Mouse (Mus musculus): ENCODE results near the gene C130074G19Rik. TPM values are rescaled to one million over a fixed set of nuclear protein-coding genes. Genes with fewer than 3 reads are reported as not detected.

Gene C130074G19Rik
- polyA plus RNA-seq, 1 experiment = 45.1 TPM

DNA sequence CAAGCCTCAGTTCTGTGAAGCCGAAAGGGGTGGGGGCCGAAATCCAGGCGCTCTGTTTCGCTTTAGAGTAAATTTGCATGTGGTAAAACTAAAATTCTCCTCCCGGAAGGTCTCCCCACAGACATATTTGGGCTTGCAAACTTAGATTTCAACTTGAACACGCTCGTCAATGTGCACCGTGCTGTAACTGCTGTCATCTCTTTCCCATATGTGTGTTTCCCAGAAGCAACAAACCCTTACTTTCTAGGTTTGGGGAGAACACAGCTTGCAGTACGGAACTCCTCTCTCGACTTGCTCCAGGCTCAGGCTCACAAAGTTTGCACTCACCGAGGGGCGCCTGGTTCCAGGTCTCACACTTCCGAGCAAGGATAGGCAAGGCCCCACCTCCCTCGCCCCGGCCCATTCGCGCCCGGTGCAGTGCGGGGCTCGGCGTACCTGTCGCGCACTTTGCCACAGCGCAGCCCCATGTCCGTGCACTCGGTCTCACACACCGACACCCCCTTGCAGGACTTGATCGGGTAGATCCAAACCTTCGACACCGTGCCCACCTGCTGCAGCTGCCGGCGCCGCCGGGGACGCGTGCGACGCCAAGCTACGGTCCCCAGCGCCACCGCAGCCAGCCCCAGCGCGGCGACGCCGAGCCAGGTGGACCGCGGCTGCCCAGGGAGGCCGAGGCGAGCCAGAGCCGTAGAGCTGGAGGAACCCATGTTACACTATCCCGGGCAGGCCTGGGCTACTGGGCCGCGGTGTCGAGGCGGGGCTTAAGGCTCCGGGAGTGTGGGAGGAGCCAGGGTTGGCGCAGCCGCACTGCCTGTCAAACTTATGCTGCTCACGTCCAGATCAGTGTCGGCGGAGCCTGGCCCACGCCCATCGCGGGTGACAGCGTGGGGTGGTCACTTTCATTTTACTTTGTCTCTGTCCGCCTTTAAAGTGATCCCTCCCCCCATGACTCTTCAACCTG, 37.6 kb downstream of the C130074G19Rik start:
- peak overlapping the region; percentile 88 for H3K4me3 ChIP-seq (ENCODE audit: low read depth, low read length)
- H3K27ac ChIP-seq (ENCODE audit: insufficient read depth, low read depth, low read length) = peak overlapping the region; percentile 84
- H3K4me1 ChIP-seq (ENCODE audit: control insufficient read depth, insufficient read depth, insufficient read length, low read length) = peaks cover 4% of the 10 kb centered on the region
- peaks cover 10% of the 10 kb centered on the region for H3K36me3 ChIP-seq (ENCODE audit: control insufficient read depth, insufficient read depth, low read length)
- WGBS = under 1% methylated on average over 67 of the region's 67 CpGs
- TF ChIP-seq POLR2A (IDR thresholded peaks at IDR 0.05; ENCODE audit: low read depth, low read length) (peak; percentile 98), CTCF (IDR thresholded peaks at IDR 0.05; ENCODE audit: extremely low read depth, insufficient read length, insufficient replicate concordance, low read depth, low read length) (no peak)
- no peaks in the 10 kb centered on the region for H3K27me3 ChIP-seq (ENCODE audit: control insufficient read depth, insufficient read depth, low read length)

DNA sequence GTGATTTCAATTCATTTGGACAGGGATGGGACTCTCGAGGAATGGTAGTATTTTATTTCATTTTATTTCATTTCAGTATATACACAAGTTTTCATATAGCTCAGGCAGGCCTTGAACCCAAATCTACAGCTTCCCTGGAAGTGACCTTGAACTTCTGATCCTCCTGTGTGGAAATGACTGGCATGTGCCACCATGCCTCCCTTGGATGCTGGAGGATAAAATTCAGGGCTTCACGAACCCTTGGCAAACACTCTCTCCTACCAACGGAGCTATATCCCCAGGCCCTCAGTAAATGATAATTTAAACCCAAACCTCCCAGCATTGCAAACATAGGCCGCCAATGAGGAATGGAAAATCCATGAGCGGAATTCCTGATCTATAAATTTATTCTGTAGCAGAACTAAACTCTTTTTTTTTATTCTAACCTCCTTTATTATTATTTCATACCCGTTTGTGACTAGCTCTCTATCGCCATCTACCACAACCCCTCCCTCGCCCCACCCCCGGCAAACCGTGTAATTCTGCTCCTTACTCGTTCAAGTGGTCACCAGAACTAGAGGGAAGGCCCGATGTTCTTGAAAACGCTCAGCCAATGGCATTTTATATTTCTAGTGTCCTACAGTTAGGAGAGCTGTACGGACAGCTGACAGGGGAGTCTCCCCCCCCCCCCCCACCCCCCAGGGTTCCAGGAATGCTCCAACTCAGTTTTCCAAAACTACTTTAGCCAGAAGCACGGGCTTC, 38.5 kb downstream of the C130074G19Rik start:
- 6% methylated on average over 15 of the region's 15 CpGs for WGBS
- Histone ChIP-seq H3K36me3 (ENCODE audit: control insufficient read depth, insufficient read depth, low read length) (peaks cover 18% of the 10 kb centered on the region), H3K27ac (ENCODE audit: insufficient read depth, low read depth, low read length) (peak overlapping the region; percentile 85), H3K27me3 (ENCODE audit: control insufficient read depth, insufficient read depth, low read length) (no peaks in the 10 kb centered on the region), H3K4me3 (ENCODE audit: low read depth, low read length) (peak overlapping the region; percentile 88), H3K4me1 (ENCODE audit: control insufficient read depth, insufficient read depth, insufficient read length, low read length) (peaks cover 12% of the 10 kb centered on the region)
- TF ChIP-seq POLR2A (IDR thresholded peaks at IDR 0.05; ENCODE audit: low read depth, low read length) (no peak), CTCF (IDR thresholded peaks at IDR 0.05; ENCODE audit: extremely low read depth, insufficient read length, insufficient replicate concordance, low read depth, low read length) (peak; percentile 39; the same call in 1 of the 2 replicates)

DNA sequence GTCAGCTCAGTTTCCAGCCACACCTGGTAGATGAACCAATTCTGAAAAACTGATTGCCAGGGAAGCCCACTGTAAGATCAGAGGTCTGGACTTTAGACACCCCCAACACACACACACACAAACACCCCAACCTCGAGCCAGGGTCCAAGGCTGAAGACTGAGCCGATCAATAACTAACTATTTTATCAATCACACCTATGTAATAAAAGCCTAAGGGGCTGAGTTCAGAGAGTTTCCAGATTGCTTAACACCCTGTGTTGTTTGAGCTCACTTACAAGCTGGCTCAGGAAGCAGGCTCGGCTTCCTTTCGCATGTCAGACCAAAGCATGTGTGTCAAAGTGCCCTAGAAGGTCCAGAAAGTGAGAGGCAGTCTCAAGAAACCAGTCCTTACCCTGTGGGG, 45.4 kb downstream of the C130074G19Rik start:
- no peak for TF ChIP-seq CTCF (IDR thresholded peaks at IDR 0.05; ENCODE audit: extremely low read depth, insufficient read length, insufficient replicate concordance, low read depth, low read length)
- TF ChIP-seq POLR2A (IDR thresholded peaks at IDR 0.05; ENCODE audit: low read depth, low read length) = no peak
- no peaks in the 10 kb centered on the region for H3K27me3 ChIP-seq (ENCODE audit: control insufficient read depth, insufficient read depth, low read length)
- 27% methylated on average over 4 of the region's 4 CpGs for WGBS
- peaks cover 56% of the 10 kb centered on the region for H3K36me3 ChIP-seq (ENCODE audit: control insufficient read depth, insufficient read depth, low read length)
- H3K27ac ChIP-seq (ENCODE audit: insufficient read depth, low read depth, low read length) = peak overlapping the region; percentile 96
- peaks cover 32% of the 10 kb centered on the region; the same call in 1 of the 2 replicates for H3K4me1 ChIP-seq (ENCODE audit: control insufficient read depth, insufficient read depth, insufficient read length, low read length)
- H3K4me3 ChIP-seq (ENCODE audit: low read depth, low read length) = no peak overlapping the region

DNA sequence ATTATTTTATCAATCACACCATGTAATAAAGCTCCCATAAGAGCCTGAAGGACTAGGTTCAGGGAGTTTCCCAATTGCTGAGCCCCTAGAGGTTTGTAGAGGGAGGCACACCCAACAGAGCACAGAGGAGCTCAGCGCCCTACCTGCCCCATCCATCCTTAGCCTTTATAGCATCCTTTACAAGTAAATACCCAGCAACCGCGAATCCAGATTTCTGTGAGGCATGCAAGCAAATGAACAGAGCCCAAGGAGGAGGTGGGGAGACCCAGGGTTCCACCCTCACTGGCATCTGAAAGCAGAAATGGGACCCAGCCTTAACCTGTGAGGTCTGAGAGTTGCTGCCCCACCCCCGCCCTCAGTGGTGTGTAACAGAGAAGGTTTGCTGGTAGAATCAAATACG, 46.7 kb downstream of the C130074G19Rik start:
- TF ChIP-seq CTCF (IDR thresholded peaks at IDR 0.05; ENCODE audit: extremely low read depth, insufficient read length, insufficient replicate concordance, low read depth, low read length) (no peak), POLR2A (IDR thresholded peaks at IDR 0.05; ENCODE audit: low read depth, low read length) (no peak)
- peaks cover 66% of the 10 kb centered on the region for H3K36me3 ChIP-seq (ENCODE audit: control insufficient read depth, insufficient read depth, low read length)
- H3K4me3 ChIP-seq (ENCODE audit: low read depth, low read length) = no peak overlapping the region
- peak overlapping the region; percentile 58 for H3K27ac ChIP-seq (ENCODE audit: insufficient read depth, low read depth, low read length)
- no peaks in the 10 kb centered on the region for H3K27me3 ChIP-seq (ENCODE audit: control insufficient read depth, insufficient read depth, low read length)
- 70% methylated on average over 5 of the region's 5 CpGs for WGBS
- peaks cover 32% of the 10 kb centered on the region; the same call in 1 of the 2 replicates for H3K4me1 ChIP-seq (ENCODE audit: control insufficient read depth, insufficient read depth, insufficient read length, low read length)

DNA sequence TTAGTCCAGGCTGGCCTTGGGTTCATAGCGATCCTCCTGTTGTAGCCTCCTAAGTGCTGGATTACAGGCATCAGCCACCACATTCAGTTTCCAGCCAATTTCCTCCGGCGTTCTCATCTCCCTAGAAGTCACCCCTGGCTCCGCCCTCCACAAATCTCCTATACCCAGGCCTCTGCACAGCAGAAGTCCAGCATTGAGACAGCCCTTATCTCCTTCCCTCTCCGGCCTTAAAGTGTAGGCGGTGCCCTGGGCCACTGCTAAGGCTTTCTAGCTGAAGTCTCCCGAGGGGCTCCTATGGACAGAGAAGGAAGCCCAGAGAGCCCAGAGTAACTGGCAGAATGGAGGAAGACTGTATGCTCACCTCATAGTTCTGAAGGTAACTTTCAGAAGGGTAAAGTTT, 49.5 kb downstream of the C130074G19Rik start:
- Histone ChIP-seq H3K4me3 (ENCODE audit: low read depth, low read length) (no peak overlapping the region), H3K4me1 (ENCODE audit: control insufficient read depth, insufficient read depth, insufficient read length, low read length) (peaks cover 28% of the 10 kb centered on the region; the same call in 1 of the 2 replicates), H3K27ac (ENCODE audit: insufficient read depth, low read depth, low read length) (no peak overlapping the region), H3K36me3 (ENCODE audit: control insufficient read depth, insufficient read depth, low read length) (peaks cover 67% of the 10 kb centered on the region), H3K27me3 (ENCODE audit: control insufficient read depth, insufficient read depth, low read length) (no peaks in the 10 kb centered on the region)
- WGBS = 83% methylated on average over 7 of the region's 7 CpGs
- TF ChIP-seq POLR2A (IDR thresholded peaks at IDR 0.05; ENCODE audit: low read depth, low read length) (no peak), CTCF (IDR thresholded peaks at IDR 0.05; ENCODE audit: extremely low read depth, insufficient read length, insufficient replicate concordance, low read depth, low read length) (no peak)

DNA sequence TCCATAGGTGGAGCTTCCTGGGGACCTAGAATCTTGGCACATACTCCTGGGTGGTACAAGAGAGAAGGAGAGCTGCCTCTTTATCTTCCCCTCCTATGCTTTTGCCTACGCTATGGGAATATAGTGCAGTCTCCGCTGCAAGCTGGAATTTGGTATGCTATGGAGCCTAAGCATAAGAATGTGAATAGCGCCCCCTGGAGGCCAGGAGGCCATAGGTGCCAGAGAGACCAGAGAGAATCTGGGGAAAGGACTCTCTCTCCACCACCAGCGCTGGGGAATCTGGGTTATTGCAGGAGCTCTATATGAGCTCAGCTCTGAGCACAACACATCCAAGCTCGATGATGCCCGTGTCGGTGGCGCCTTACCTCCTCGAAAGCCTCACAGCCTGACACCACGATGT, 50.8 kb downstream of the C130074G19Rik start:
- peaks cover 22% of the 10 kb centered on the region; the same call in 1 of the 2 replicates for H3K4me1 ChIP-seq (ENCODE audit: control insufficient read depth, insufficient read depth, insufficient read length, low read length)
- H3K36me3 ChIP-seq (ENCODE audit: control insufficient read depth, insufficient read depth, low read length) = peaks cover 67% of the 10 kb centered on the region
- H3K27ac ChIP-seq (ENCODE audit: insufficient read depth, low read depth, low read length) = no peak overlapping the region
- no peaks in the 10 kb centered on the region for H3K27me3 ChIP-seq (ENCODE audit: control insufficient read depth, insufficient read depth, low read length)
- 85% methylated on average over 10 of the region's 10 CpGs for WGBS
- no peak overlapping the region for H3K4me3 ChIP-seq (ENCODE audit: low read depth, low read length)
- TF ChIP-seq CTCF (IDR thresholded peaks at IDR 0.05; ENCODE audit: extremely low read depth, insufficient read length, insufficient replicate concordance, low read depth, low read length) (peak; percentile 68; the same call in 1 of the 2 replicates), POLR2A (IDR thresholded peaks at IDR 0.05; ENCODE audit: low read depth, low read length) (no peak)
